Mouse (Mus musculus) limb, embryonic 13.5 days (tissue): Measurements from ENCODE around the gene Cct7. TPM values are rescaled to one million over a fixed set of nuclear protein-coding genes. Genes with fewer than 3 reads are reported as not detected.
"Not testable (repeated sequence)": the region's sequence is repeated elsewhere in the genome, so short reads cannot be mapped to it uniquely, and the experiment has no call there.

ENCODE experiments used
- ATAC-seq: fragments of 200-750 bp; cut with Nextera tagmentation; 2 replicates; pipeline ENCODE4 v1.8.0; 2017; ENCODE audit warnings: low read depth, moderate number of reproducible peaks, moderate TSS enrichment; ENCODE audit not compliant: low FRiP score
- H3K27ac ChIP-seq: fragments of 300-500 bp; sonication (generic); 2 replicates; pipeline ENCODE4 v1.5.1; 2015; ENCODE audit warnings: inconsistent platforms, mild to moderate bottlenecking, moderate library complexity
- H3K27me3 ChIP-seq: fragments of 300-500 bp; sonication (generic); 2 replicates; pipeline ENCODE4 v1.6.1; 2015; ENCODE audit warnings: mild to moderate bottlenecking, inconsistent platforms
- H3K36me3 ChIP-seq: fragments of 300-500 bp; sonication (generic); 2 replicates; pipeline ENCODE4 v1.6.1; 2015; ENCODE audit warnings: inconsistent platforms, mild to moderate bottlenecking, moderate library complexity
- H3K4me1 ChIP-seq: fragments of 300-500 bp; sonication (generic); 2 replicates; pipeline ENCODE4 v1.6.1; 2015; ENCODE audit warnings: inconsistent platforms
- H3K4me2 ChIP-seq: fragments of 300-500 bp; sonication (generic); replicated peaks from 2 replicates; pipeline ENCODE4 v1.6.1; 2015; ENCODE audit warnings: inconsistent platforms, mild to moderate bottlenecking, moderate library complexity
- H3K4me3 ChIP-seq: fragments of 300-500 bp; sonication (generic); 2 replicates; pipeline ENCODE4 v1.5.1; 2015; ENCODE audit warnings: moderate library complexity, mild to moderate bottlenecking, inconsistent platforms
- H3K9ac ChIP-seq: fragments of 300-500 bp; sonication (generic); 2 replicates; pipeline ENCODE4 v1.6.1; 2015; ENCODE audit warnings: mild to moderate bottlenecking, inconsistent platforms
- H3K9me3 ChIP-seq: fragments of 300-500 bp; sonication (generic); 2 replicates; pipeline ENCODE4 v1.6.1; 2016; ENCODE audit warnings: inconsistent platforms
- WGBS: fragments of 180-500 bp; shearing (Covaris S2); methylation state at CpG from one replicate; pipeline ENCODE4 v1.1.7; 2015; 5-methylcytosine and 5-hydroxymethylcytosine counted together
- polyA plus RNA-seq: library from polyadenylated mRNA; unstranded; fragments of >200 nt; fragmentation: Nextera tagmentation; extraction: Ambion mirVana; gene quantifications from 2 replicates; pipeline ENCODE4 v1.2.1, GENCODE M21; 2015

The Cct7 gene
- polyA plus RNA-seq, 1 experiment from 2014 or later: 493 TPM

GRCm38 (mm10) chr6:85436204-85436603 lies 15.1 kb upstream of the Cct7 start:
- ATAC-seq: no peak
- H3K4me3 ChIP-seq: no peak overlapping the region
- H3K4me2 ChIP-seq: no peak overlapping the region
- no peaks in the 10 kb centered on the region for H3K27me3 ChIP-seq
- H3K9me3 ChIP-seq: no peaks in the 10 kb centered on the region
- H3K4me1 ChIP-seq: peaks cover 6% of the 10 kb centered on the region
- no peak overlapping the region for H3K27ac ChIP-seq
- H3K9ac ChIP-seq: no peak overlapping the region
- 85% methylated on average over 1 of the region's 1 CpGs for WGBS
- peaks cover 34% of the 10 kb centered on the region for H3K36me3 ChIP-seq

DNA sequence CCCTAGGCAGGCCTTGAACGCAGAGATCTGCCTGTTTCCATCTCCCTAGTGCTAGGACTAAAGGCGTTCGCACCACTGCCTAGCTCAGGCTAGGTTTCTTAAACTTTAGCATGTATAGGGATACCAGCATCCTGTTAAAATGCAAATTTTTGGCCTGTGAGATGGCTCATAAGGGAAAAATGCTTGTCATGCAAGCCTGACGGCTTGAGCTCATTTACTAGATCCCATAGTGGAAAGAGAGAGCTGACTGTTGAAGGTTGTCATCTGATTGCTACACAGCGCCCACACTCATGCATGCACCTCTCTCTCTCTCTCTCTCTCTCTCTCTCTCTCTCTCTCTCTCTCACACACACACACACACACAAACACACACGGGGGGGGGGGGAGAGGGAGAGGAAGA lies 14.7 kb upstream of the Cct7 start:
- no peak overlapping the region for H3K4me2 ChIP-seq
- WGBS: 89% methylated on average over 5 of the region's 6 CpGs
- ATAC-seq: no peak
- no peaks in the 10 kb centered on the region for H3K9me3 ChIP-seq
- no peak overlapping the region for H3K9ac ChIP-seq
- H3K4me1 ChIP-seq: peaks cover 6% of the 10 kb centered on the region
- H3K36me3 ChIP-seq: peaks cover 38% of the 10 kb centered on the region
- H3K27ac ChIP-seq: no peak overlapping the region
- H3K4me3 ChIP-seq: no peak overlapping the region
- H3K27me3 ChIP-seq: no peaks in the 10 kb centered on the region

DNA sequence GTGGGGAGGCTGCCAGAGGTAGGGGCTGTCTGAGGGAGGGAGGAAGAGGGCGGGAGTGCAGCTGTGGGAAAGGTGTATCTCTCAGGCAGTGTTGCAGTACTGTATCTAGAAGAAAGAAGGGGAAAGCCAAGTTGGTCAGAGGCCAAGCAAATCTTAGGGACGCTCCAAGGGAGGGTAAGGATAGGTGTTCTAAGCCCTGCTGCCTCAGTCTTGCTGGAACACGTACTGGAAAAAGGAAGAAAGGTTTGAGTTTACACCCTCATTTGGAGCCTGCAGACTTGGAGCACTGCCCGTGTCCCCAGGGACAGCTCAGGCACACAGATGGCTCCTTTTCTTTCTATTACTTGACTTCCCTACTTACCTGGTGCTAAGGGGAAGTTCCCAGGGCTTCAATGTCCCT lies 10.2 kb upstream of the Cct7 start:
- Histone ChIP-seq H3K4me3 (no peak overlapping the region), H3K4me2 (no peak overlapping the region), H3K27ac (no peak overlapping the region), H3K4me1 (no peaks in the 10 kb centered on the region), H3K9me3 (no peaks in the 10 kb centered on the region), H3K36me3 (peaks cover 73% of the 10 kb centered on the region), H3K9ac (no peak overlapping the region), H3K27me3 (no peaks in the 10 kb centered on the region)
- ATAC-seq: no peak
- WGBS: 75% methylated on average over 4 of the region's 4 CpGs

DNA sequence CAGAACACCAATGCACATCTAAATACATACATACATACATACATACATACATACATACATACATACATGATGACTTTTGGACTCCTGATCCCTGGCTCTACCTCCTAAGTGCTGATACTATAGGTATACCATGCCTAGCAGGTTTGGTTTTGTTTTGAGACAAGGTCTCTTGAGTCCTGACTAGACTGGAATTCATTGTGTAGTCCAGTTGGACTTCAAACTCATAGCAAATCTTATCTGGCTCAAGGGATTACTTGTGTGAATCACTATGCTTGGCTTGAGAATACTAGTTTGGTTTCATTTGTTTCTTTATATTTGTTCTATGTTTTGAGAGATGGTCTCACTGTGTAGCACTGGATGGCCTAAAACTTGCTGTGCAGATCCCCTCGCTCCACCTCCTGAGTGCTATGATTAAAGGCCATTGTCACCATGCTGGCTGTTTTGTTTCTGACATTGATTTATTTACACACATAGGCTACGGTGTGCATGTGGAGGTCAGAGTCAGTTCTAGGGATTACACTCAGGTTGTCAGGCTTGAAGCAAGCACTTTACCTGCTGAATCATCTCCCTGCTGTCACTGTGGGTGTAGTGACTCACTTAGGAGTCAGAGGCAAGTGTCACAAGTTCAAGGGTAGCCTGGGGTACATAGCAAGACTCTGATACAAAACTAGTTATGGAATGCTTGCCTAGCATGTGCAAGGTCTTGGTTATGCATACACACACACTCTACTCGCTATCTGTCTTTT lies 7.7 kb upstream of the Cct7 start:
- 86% methylated on average over 3 of the region's 3 CpGs for WGBS
- H3K36me3 ChIP-seq: peaks cover 76% of the 10 kb centered on the region

GRCm38 (mm10) chr6:85444266-85444965 lies 6.9 kb upstream of the Cct7 start:
- ATAC-seq: no peak
- Histone ChIP-seq H3K9me3 (no peaks in the 10 kb centered on the region), H3K36me3 (peaks cover 68% of the 10 kb centered on the region), H3K4me2 (no peak overlapping the region), H3K27ac (no peak overlapping the region), H3K9ac (no peak overlapping the region), H3K4me1 (no peaks in the 10 kb centered on the region), H3K27me3 (no peaks in the 10 kb centered on the region), H3K4me3 (no peak overlapping the region)
- WGBS: 90% methylated on average over 8 of the region's 8 CpGs

More for the DNA sequence above, 7.7 kb upstream of the Cct7 start:
- no peak overlapping the region for H3K4me2 ChIP-seq
- ATAC-seq: no peak
- H3K27me3 ChIP-seq: no peaks in the 10 kb centered on the region
- H3K9me3 ChIP-seq: no peaks in the 10 kb centered on the region
- no peak overlapping the region for H3K27ac ChIP-seq
- H3K4me3 ChIP-seq: no peak overlapping the region
- H3K4me1 ChIP-seq: no peaks in the 10 kb centered on the region
- H3K9ac ChIP-seq: no peak overlapping the region

- 64% methylated on average over 5 of the region's 5 CpGs for WGBS
- no peaks in the 10 kb centered on the region for H3K27me3 ChIP-seq
- H3K27ac ChIP-seq: no peak overlapping the region
- H3K4me1 ChIP-seq: no peaks in the 10 kb centered on the region
- H3K4me3 ChIP-seq: no peak overlapping the region
- peaks cover 59% of the 10 kb centered on the region for H3K36me3 ChIP-seq
- no peak overlapping the region for H3K9ac ChIP-seq
- H3K9me3 ChIP-seq: no peaks in the 10 kb centered on the region
- H3K4me2 ChIP-seq: no peak overlapping the region
- no peak for ATAC-seq
These were observed 6.0 kb upstream of the Cct7 start for GRCm38 (mm10) chr6:85445286-85445685.

GRCm38 (mm10) chr6:85447351-85447750 lies 4.0 kb upstream of the Cct7 start:
- Histone ChIP-seq H3K4me1 (0 out of 2 replicates have a peak, but pooled peaks cover 3% of the 10 kb centered on the region), H3K4me3 (no peak overlapping the region), H3K4me2 (no peak overlapping the region), H3K9me3 (no peaks in the 10 kb centered on the region), H3K27ac (no peak overlapping the region), H3K9ac (no peak overlapping the region), H3K27me3 (no peaks in the 10 kb centered on the region), H3K36me3 (peaks cover 39% of the 10 kb centered on the region)
- no peak for ATAC-seq
- 87% methylated on average over 6 of the region's 6 CpGs for WGBS

DNA sequence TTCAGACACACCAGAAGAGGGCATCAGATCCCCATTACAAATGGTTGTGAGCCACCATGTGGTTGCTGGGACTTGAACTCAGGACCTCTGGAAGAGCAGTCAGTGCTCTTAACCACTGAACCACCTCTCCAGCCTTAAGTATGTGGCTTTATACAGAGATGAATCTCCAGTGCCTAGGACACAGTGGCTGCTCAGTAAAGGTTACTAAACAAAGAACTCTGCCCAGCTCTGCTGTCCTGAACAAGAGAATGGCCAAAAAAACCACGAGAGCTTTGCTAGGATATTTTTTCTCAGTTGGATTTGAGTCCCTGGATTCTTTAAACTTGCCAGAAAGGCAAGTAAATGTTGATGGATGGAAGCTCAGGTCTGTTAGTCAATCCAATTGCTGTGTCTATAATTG lies 1.2 kb upstream of the Cct7 start:
- not testable (repeated sequence) for H3K9me3 ChIP-seq, H3K27ac ChIP-seq, ATAC-seq, H3K27me3 ChIP-seq, H3K9ac ChIP-seq
- Histone ChIP-seq H3K4me2 (peak overlapping the region; percentile 94), H3K4me1 (peaks cover 30% of the 10 kb centered on the region), H3K36me3 (peaks cover 21% of the 10 kb centered on the region), H3K4me3 (peak overlapping the region; percentile 80; the same call in 1 of the 2 replicates)
- WGBS: 59% methylated on average over 1 of the region's 1 CpGs

DNA sequence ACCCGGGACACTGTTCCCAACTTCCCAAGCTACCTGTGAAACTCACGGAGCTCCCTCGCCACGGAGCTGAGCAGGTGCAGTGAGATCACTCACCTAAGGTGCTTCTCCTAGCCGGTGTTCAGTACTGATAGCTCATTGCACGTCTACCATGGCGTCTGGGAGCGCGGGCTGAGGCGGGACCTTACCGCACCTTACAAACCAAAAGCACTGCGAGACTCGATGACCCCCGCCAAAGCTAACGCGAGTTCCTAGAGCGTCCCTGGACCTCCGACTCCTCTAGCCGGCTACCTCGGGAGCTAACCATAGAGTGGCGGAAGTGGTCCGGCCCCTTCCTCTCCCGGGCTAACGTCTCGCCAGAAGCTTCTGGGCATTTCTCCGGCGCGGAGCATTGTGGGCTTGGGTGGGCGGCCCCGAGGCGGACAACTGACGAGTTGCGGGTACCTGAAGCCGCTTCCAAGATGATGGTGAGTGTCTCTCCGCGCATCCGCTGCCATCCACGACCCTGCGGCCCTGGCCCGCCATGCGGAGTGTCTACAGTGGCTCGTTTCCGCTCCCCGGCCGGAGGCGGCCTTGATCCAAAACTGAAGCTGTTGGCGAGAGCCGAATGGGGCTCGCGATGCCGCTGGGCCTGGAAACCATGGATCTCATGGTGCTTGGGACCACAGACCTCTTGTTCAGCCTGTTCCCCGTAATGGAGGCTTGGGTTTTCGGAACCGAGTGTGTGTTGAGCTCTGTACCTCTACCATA lies 523 bp downstream of the Cct7 start, which contains the start of gene Pradc1:
Gene Pradc1, minus strand, starts transcription at position 307 of the 747 bp plus-strand sequence.
- Histone ChIP-seq H3K9me3 (no peaks in the 10 kb centered on the region), H3K36me3 (peaks cover 4% of the 10 kb centered on the region; the same call in 1 of the 2 replicates), H3K4me1 (peaks cover 45% of the 10 kb centered on the region), H3K27me3 (no peaks in the 10 kb centered on the region), H3K9ac (peak within 1 kb of the TSS; percentile 96), H3K27ac (peak within 1 kb of the TSS; percentile 97), H3K4me2 (peak within 1 kb of the TSS; percentile 94), H3K4me3 (peak within 1 kb of the TSS; percentile 80)
- peak; percentile 92 for ATAC-seq
- 0% methylated on average over 54 of the region's 54 CpGs for WGBS

- no peak for ATAC-seq
- Histone ChIP-seq H3K4me1 (peaks cover 48% of the 10 kb centered on the region), H3K9me3 (no peaks in the 10 kb centered on the region), H3K4me3 (peak overlapping the region; percentile 80), H3K27ac (peak overlapping the region; percentile 97), H3K36me3 (peaks cover under 1% of the 10 kb centered on the region), H3K4me2 (peak overlapping the region; percentile 94), H3K27me3 (no peaks in the 10 kb centered on the region), H3K9ac (peak overlapping the region; percentile 96)
- WGBS: 0% methylated on average over 15 of the region's 15 CpGs
These were observed 1.0 kb downstream of the Cct7 start for GRCm38 (mm10) chr6:85452411-85452665.

DNA sequence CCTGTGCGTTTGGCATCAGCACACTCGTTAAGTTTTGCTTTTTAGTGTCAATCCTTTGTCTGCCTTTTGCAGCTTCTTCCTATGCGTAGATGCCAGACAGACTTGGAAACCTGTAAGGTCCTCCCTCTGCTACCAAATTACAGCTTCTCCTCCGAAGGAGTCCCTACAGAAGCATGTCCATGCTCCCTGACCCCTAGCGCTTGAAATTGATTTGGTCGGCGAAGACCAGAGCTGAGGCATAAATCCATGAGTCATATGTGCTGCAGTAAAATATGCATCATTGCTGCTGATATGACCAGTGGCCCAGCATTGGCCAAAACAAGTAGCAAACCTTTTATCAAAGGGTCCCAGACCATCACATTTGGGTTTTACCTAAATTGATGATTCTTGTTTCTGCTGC lies 1.5 kb downstream of the Cct7 start:
- H3K36me3 ChIP-seq: peaks cover 4% of the 10 kb centered on the region
- H3K4me1 ChIP-seq: peaks cover 50% of the 10 kb centered on the region
- WGBS: 10% methylated on average over 7 of the region's 7 CpGs
- H3K4me3 ChIP-seq: peak overlapping the region; percentile 80
- no peak for ATAC-seq
- peak overlapping the region; percentile 97; the same call in 1 of the 2 replicates for H3K27ac ChIP-seq
- no peaks in the 10 kb centered on the region for H3K9me3 ChIP-seq
- peak overlapping the region; percentile 94 for H3K4me2 ChIP-seq
- H3K9ac ChIP-seq: peak overlapping the region; percentile 96
- H3K27me3 ChIP-seq: no peaks in the 10 kb centered on the region

GRCm38 (mm10) chr6:85459621-85460020 lies 8.3 kb downstream of the Cct7 start:
- H3K27me3 ChIP-seq: no peaks in the 10 kb centered on the region
- peaks cover 25% of the 10 kb centered on the region for H3K4me1 ChIP-seq
- no peak for ATAC-seq
- WGBS: 87% methylated on average over 2 of the region's 2 CpGs
- no peak overlapping the region for H3K9ac ChIP-seq
- H3K27ac ChIP-seq: no peak overlapping the region
- no peak overlapping the region for H3K4me2 ChIP-seq
- H3K36me3 ChIP-seq: peaks cover 70% of the 10 kb centered on the region
- H3K4me3 ChIP-seq: no peak overlapping the region
- H3K9me3 ChIP-seq: no peaks in the 10 kb centered on the region
